Mouse (Mus musculus) midbrain, embryonic 11.5 days (tissue): Measurements from ENCODE around the gene Gm9048. TPM values are rescaled to one million over a fixed set of nuclear protein-coding genes. Genes with fewer than 3 reads are reported as not detected.
"Not testable (repeated sequence)": the region's sequence is repeated elsewhere in the genome, so short reads cannot be mapped to it uniquely, and the experiment has no call there.

Source experiments
- ATAC-seq: fragments of 200-750 bp; cut with Nextera tagmentation; 2 replicates; pipeline ENCODE4 v1.8.0; 2017; ENCODE audit warnings: moderate TSS enrichment, moderate library complexity; ENCODE audit not compliant: low FRiP score
- DNase-seq: peaks from one replicate; pipeline ENCODE4 v3.0.0; 2015; ENCODE audit warnings: low spot score; ENCODE audit errors: missing footprints
- H3K27ac ChIP-seq: fragments of 300-500 bp; sonication (generic); 2 replicates; pipeline ENCODE4 v1.5.1; 2014; ENCODE audit warnings: low read depth, low read length
- H3K27me3 ChIP-seq: fragments of 300-500 bp; sonication (generic); 2 replicates; pipeline ENCODE4 v1.6.1; 2014; ENCODE audit warnings: mild to moderate bottlenecking, low read length, moderate library complexity, mixed read lengths; ENCODE audit not compliant: control insufficient read depth, insufficient read depth
- H3K36me3 ChIP-seq: fragments of 300-500 bp; sonication (generic); 2 replicates; pipeline ENCODE4 v1.6.1; 2014; ENCODE audit warnings: mild to moderate bottlenecking, low read length, moderate library complexity, mixed read lengths; ENCODE audit not compliant: control insufficient read depth, insufficient read depth
- H3K4me1 ChIP-seq: fragments of 300-500 bp; sonication (generic); 2 replicates; pipeline ENCODE4 v1.6.1; 2014; ENCODE audit warnings: low read length; ENCODE audit not compliant: control insufficient read depth, insufficient read depth
- H3K4me2 ChIP-seq: fragments of 300-500 bp; sonication (generic); 2 replicates; pipeline ENCODE4 v1.6.1; 2014; ENCODE audit warnings: mild to moderate bottlenecking, moderate library complexity
- H3K4me3 ChIP-seq: fragments of 300-500 bp; sonication (generic); 2 replicates; pipeline ENCODE4 v1.5.1; 2014; ENCODE audit warnings: low read depth, low read length
- H3K9ac ChIP-seq: fragments of 300-500 bp; sonication (generic); 2 replicates; pipeline ENCODE4 v1.6.1; 2014; ENCODE audit warnings: low read length
- H3K9me3 ChIP-seq: fragments of 300-500 bp; sonication (generic); 2 replicates; pipeline ENCODE4 v1.6.1; 2016; ENCODE audit warnings: low read length; ENCODE audit not compliant: control insufficient read depth
- WGBS: fragments of 180-500 bp; shearing (Covaris S2); extraction: QIAGEN DNeasy Blood & Tissue Kit; methylation state at CpG from one replicate; pipeline ENCODE4 v1.1.7; 2014; 5-methylcytosine and 5-hydroxymethylcytosine counted together
- polyA plus RNA-seq: library from polyadenylated mRNA; unstranded; fragments of >200 nt; fragmentation: Nextera tagmentation; extraction: Ambion mirVana; gene quantifications from 2 replicates; pipeline ENCODE4 v1.2.1, GENCODE M21; 2014

The Gm9048 gene
- not detected in 2 replicates for polyA plus RNA-seq

DNA sequence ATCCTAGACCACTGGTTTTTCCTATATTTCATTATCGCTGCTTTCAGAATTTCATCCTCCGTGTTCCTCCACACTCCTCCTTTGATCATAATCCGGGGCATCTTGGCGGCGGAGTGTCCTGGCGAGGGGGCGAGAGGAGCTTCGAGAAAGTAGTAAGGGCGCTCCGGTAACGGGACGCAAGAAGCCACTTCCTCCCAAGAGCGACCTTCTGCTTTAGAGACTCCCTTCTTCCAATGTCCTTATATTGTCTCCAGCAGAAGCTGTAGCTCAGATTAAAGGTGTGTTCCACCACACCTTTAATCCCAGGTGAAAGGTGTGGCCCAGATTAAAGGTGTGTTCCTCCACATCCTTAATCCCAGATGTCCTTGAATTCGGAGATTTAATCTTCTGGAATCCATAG lies at the start of gene Gm9048:
TSS of gene Gm9048 (minus strand) at position 101 of the 400 bp plus-strand sequence.
- 88% methylated on average over 1 of the region's 14 CpGs for WGBS
- H3K4me2 ChIP-seq, H3K9me3 ChIP-seq, H3K4me1 ChIP-seq, H3K27ac ChIP-seq, H3K27me3 ChIP-seq, DNase-seq, H3K4me3 ChIP-seq, H3K36me3 ChIP-seq, H3K9ac ChIP-seq, ATAC-seq: not testable (repeated sequence)

- Histone ChIP-seq H3K4me2 (peak overlapping the region; percentile 27; the same call in 1 of the 2 replicates), H3K9me3 (no peaks in the 10 kb centered on the region), H3K36me3 (no peaks in the 10 kb centered on the region), H3K27ac (no peak overlapping the region), H3K27me3 (no peaks in the 10 kb centered on the region), H3K4me3 (no peak overlapping the region), H3K9ac (peak overlapping the region; percentile 34; the same call in 1 of the 2 replicates), H3K4me1 (no peaks in the 10 kb centered on the region)
- DNase-seq (peak; percentile 97), ATAC-seq (peak; percentile 93)
- 14% methylated on average over 10 of the region's 10 CpGs for WGBS
These were observed 22.0 kb upstream of the Gm9048 start for GRCm38 (mm10) chr10:118370443-118370842.

GRCm38 (mm10) chr10:118369518-118369917 lies 21.0 kb upstream of the Gm9048 start:
- Histone ChIP-seq H3K36me3 (no peaks in the 10 kb centered on the region), H3K9ac (no peak overlapping the region), H3K27me3 (no peaks in the 10 kb centered on the region), H3K4me2 (no peak overlapping the region), H3K27ac (no peak overlapping the region), H3K4me1 (no peaks in the 10 kb centered on the region), H3K9me3 (no peaks in the 10 kb centered on the region), H3K4me3 (no peak overlapping the region)
- WGBS: 81% methylated on average over 9 of the region's 9 CpGs
- DNase-seq (no peak), ATAC-seq (no peak)

- H3K36me3 ChIP-seq, H3K27ac ChIP-seq, ATAC-seq, H3K4me2 ChIP-seq, H3K27me3 ChIP-seq, H3K4me3 ChIP-seq, DNase-seq, H3K9me3 ChIP-seq, H3K9ac ChIP-seq, H3K4me1 ChIP-seq: not testable (repeated sequence)
- WGBS: no CpG with 5 or more reads among the region's 11 CpGs
These were observed 5.5 kb upstream of the Gm9048 start, which contains the start of gene Gm9049 for GRCm38 (mm10) chr10:118354005-118354404. Gene Gm9049, minus strand, starts transcription at chr10:118354105.

GRCm38 (mm10) chr10:118343155-118343554 lies 5.3 kb downstream of the Gm9048 start, which contains the start of gene Gm9046:
Gene Gm9046, minus strand, starts transcription at chr10:118343255.
- DNase-seq, H3K27ac ChIP-seq, H3K9me3 ChIP-seq, H3K4me2 ChIP-seq, H3K27me3 ChIP-seq, H3K4me3 ChIP-seq, H3K4me1 ChIP-seq, H3K36me3 ChIP-seq, H3K9ac ChIP-seq, ATAC-seq: not testable (repeated sequence)
- no CpG with 5 or more reads among the region's 14 CpGs for WGBS

DNA sequence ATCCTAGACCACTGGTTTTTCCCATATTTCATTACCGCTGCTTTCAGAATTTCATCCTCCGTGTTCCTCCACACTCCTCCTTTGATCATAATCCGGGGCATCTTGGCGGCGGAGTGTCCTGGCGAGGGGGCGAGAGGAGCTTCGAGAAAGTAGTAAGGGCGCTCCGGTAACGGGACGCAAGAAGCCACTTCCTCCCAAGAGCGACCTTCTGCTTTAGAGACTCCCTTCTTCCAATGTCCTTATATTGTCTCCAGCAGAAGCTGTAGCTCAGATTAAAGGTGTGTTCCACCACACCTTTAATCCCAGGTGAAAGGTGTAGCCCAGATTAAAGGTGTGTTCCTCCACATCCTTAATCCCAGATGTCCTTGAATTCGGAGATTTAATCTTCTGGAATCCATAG lies 10.7 kb downstream of the Gm9048 start, which contains the start of gene Gm9045:
TSS of gene Gm9045 (minus strand) at position 101 of the 400 bp plus-strand sequence.
- H3K9me3 ChIP-seq, ATAC-seq, H3K4me3 ChIP-seq, H3K36me3 ChIP-seq, DNase-seq, H3K9ac ChIP-seq, H3K27ac ChIP-seq, H3K4me1 ChIP-seq, H3K27me3 ChIP-seq, H3K4me2 ChIP-seq: not testable (repeated sequence)
- WGBS: no CpG with 5 or more reads among the region's 14 CpGs

DNA sequence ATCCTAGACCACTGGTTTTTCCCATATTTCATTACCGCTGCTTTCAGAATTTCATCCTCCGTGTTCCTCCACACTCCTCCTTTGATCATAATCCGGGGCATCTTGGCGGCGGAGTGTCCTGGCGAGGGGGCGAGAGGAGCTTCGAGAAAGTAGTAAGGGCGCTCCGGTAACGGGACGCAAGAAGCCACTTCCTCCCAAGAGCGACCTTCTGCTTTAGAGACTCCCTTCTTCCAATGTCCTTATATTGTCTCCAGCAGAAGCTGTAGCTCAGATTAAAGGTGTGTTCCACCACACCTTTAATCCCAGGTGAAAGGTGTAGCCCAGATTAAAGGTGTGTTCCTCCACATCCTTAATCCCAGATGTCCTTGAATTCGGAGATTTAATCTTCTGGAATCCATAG lies 16.2 kb downstream of the Gm9048 start, which contains the start of gene Gm9044:
TSS of gene Gm9044 (minus strand) at position 101 of the 400 bp plus-strand sequence.
- H3K27me3 ChIP-seq, H3K4me3 ChIP-seq, ATAC-seq, DNase-seq, H3K4me1 ChIP-seq, H3K9ac ChIP-seq, H3K36me3 ChIP-seq, H3K27ac ChIP-seq, H3K9me3 ChIP-seq, H3K4me2 ChIP-seq: not testable (repeated sequence)
- WGBS: no CpG with 5 or more reads among the region's 14 CpGs

- H3K9me3 ChIP-seq, DNase-seq, ATAC-seq, H3K27me3 ChIP-seq, H3K27ac ChIP-seq, H3K4me2 ChIP-seq, H3K36me3 ChIP-seq, H3K4me3 ChIP-seq, H3K4me1 ChIP-seq, H3K9ac ChIP-seq: not testable (repeated sequence)
- WGBS: no CpG with 5 or more reads among the region's 11 CpGs
These were observed 21.6 kb downstream of the Gm9048 start, which contains the start of gene Gm9040 for GRCm38 (mm10) chr10:118326869-118327268. Gene Gm9040, minus strand, starts transcription at chr10:118326969.

DNA sequence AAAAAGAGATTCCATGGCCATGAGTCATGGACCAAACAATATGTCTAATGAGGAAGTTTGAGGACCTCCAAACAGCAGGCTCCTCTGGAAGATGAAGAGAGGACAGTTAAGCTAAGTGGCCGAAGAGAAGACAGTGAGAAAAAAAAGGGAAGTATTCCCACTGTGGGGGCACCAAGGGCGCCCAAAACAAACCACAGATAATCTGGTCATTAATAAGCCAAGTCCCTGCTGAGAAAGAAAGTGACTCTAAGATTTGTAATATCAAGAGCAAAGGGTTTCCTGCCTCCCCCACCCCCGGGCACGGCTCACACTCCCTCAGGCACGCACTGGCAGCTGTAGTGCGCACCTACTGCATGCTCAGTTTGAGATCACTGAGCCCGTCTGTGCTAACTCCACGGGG lies 29.5 kb downstream of the Gm9048 start:
- H3K9me3 ChIP-seq: no peaks in the 10 kb centered on the region
- no peaks in the 10 kb centered on the region for H3K27me3 ChIP-seq
- no peak overlapping the region for H3K27ac ChIP-seq
- H3K4me1 ChIP-seq: no peaks in the 10 kb centered on the region
- WGBS: 89% methylated on average over 8 of the region's 8 CpGs
- H3K36me3 ChIP-seq: no peaks in the 10 kb centered on the region
- no peak overlapping the region for H3K4me2 ChIP-seq
- no peak overlapping the region for H3K4me3 ChIP-seq
- no peak overlapping the region for H3K9ac ChIP-seq
- no peak for DNase-seq
- ATAC-seq: no peak
